Mouse (Mus musculus): ENCODE data around the gene Snph.

Gene Snph

GRCm38 (mm10) chr2:151543063-151543895 lies 89.1 kb downstream of the Snph start:
- CTCF ChIA-PET: interaction anchor here (0.6 kb wide), 1 partner anchor 542 kb away, joined by 3 read pairs; no protein-coding TSS in a partner anchor

- CTCF ChIA-PET: interaction anchor here (0.6 kb wide), 1 partner anchor 563 kb away, joined by 3 read pairs; no protein-coding TSS in a partner anchor
These were observed 89.9 kb downstream of the Snph start, which contains the start of gene Fkbp1a for GRCm38 (mm10) chr2:151542323-151543062. TSS of gene Fkbp1a (plus strand) at chr2:151542483.
